Mouse (Mus musculus): ENCODE data around the gene Hk1.

Hk1 gene

GRCm38 (mm10) chr10:62220732-62221514 lies 158.8 kb downstream of the Hk1 start:
- no peak for DNase-seq (ENCODE audit: low spot score)
